Mouse (Mus musculus): Measurements from ENCODE around the gene Rnaseh2b.

DNA sequence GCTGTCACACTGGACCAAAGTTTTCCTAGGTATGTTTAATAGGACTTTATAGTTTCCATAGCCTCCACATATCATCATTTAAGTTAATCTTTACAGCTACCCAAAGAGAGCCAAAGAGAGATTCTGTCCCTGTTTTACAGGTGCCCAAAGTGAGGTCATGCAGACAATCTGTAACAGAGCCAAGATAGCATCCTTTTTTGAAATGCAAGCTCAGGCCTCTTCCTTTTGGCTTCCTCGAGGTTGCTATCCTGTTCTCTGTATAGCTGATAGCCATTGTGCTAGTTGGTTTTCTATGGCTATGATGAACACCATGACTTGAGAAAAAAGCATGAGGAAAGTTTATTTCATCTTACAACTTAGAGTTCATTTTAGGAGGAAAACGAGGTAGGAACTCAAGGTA, 83.7 kb downstream of the Rnaseh2b start:
- TF ChIP-seq CTCF (IDR thresholded peaks at IDR 0.05; ENCODE audit: low read depth): no peak
- no peak for TF ChIP-seq EP300 (optimal IDR thresholded peaks at IDR 0.05)
